Mouse (Mus musculus) heart, postnatal 0 days (tissue): ENCODE results near the gene Zfp697.

ENCODE experiments used
- CTCF ChIP-seq: IDR thresholded peaks from 2 replicates; pipeline ENCODE4 v1.5.1; 2016; ENCODE audit warnings: antibody characterized with exemption, control low read depth, low read depth
- EP300 ChIP-seq: IDR thresholded peaks from 2 replicates; pipeline ENCODE4 v1.6.1; 2016; ENCODE audit warnings: antibody characterized with exemption, low read depth

DNA sequence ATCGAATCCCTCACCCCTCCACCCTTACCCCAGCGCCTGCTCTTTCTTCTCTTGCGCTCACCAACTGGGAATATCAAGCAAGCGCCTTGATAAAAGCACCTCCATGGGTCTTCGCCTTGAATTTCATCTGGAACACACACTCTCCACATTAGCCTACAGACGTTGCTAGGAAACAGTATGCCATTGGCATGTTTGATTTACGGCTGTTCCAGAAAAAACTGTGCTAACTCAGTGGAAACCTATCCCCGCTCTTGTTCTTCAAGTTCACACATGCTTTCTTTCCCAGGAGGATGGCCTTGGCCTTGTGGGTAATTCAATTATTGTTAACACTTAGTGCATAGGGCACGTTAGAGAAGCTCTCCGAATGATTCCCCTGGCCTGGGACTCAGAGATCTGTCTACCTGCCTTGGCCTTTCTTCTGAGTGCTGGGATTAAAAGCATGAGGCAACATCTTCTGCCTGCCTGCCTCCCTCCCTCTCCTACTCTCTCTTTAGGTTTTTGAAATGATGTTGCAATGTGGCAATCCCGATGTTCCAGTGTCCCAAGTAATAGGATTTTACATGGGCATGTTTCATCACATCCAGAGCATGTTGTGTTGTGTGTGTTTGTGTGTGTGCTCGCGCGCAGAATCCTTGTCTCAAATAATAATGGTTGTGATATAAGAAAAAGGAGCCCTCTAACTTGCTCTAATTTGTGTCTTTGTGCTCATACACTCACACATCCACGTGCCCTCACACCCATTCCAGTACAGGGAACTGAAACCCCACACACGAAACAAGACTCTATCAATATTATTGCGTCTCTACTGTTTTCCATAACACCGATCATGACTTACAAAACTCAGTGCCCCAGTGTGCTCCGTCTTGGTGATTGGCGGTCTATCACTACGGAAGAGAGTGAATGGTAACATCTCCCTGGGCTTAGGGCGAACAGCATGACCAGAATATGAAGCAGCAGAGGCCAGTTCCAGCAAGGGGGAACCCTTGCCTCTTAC lies 45.3 kb upstream of the Zfp697 start:
- TF ChIP-seq CTCF (no peak), EP300 (no peak)
